Mouse (Mus musculus): Measurements from ENCODE around the gene Nedd4. TPM values are rescaled to one million over a fixed set of nuclear protein-coding genes. Genes with fewer than 3 reads are reported as not detected.

Gene Nedd4
- polyA plus RNA-seq, 1 experiment from 2014 or later = 605 TPM

DNA sequence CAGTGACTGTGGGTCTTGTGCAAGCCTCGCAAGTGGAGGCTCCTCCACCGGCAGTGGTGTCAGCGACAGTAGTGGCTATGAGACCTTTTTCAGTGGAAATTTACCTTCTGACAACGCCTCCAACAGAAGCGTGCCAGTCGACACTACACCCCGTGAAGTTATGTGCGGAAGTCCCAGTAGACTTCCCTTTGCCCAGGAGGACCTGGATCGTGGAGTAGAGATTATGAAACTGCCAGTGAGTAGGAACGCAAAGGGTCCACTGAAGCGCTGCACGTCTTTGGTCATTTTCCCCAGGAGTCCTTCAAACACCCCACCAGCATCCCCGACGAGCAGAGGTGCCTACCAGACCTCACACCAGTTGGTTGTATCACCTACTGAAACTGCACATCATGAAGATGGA is 31.7 kb downstream of the Nedd4 start:
- DNase-seq (ENCODE audit: low spot score) = no peak
- no peaks in the 10 kb centered on the region for H3K4me1 ChIP-seq
- 94% methylated on average over 14 of the region's 14 CpGs for WGBS
- no peaks in the 10 kb centered on the region for H3K27me3 ChIP-seq (ENCODE audit: low read depth, poor library complexity, severe bottlenecking)
- H3K27ac ChIP-seq (replicated peaks) = no peak overlapping the region
- H3K4me3 ChIP-seq = no peak overlapping the region
- H3K9me3 ChIP-seq (replicated peaks) = no peaks in the 10 kb centered on the region
- peaks cover 98% of the 10 kb centered on the region for H3K36me3 ChIP-seq

DNA sequence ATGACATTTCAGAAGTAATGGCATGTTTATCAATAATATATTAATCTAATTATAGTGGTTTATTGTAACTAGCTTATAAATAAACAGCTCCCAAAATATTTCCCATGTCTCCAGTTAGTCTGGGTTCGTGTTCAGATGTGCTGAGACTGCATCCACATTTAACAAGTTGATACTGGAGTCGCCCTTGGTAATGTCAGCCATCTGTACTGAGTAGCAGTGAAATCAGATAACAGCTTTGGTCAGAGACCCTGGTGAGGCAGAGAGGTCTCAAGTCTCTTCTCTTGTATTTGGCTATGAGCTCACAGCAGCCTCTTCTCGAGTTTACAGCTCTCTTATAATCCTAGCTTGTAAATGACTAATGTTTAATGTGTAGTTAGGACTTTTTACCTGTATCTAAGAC is 34.4 kb downstream of the Nedd4 start:
- DNase-seq (ENCODE audit: low spot score) = no peak
- no peak overlapping the region for H3K4me3 ChIP-seq
- H3K27me3 ChIP-seq (ENCODE audit: low read depth, poor library complexity, severe bottlenecking) = no peaks in the 10 kb centered on the region
- no peaks in the 10 kb centered on the region for H3K9me3 ChIP-seq (replicated peaks)
- peaks cover 3% of the 10 kb centered on the region; the same call in 1 of the 2 replicates for H3K4me1 ChIP-seq
- WGBS = 86% methylated on average over 3 of the region's 3 CpGs
- peaks cover 98% of the 10 kb centered on the region for H3K36me3 ChIP-seq
- H3K27ac ChIP-seq (replicated peaks) = no peak overlapping the region

DNA sequence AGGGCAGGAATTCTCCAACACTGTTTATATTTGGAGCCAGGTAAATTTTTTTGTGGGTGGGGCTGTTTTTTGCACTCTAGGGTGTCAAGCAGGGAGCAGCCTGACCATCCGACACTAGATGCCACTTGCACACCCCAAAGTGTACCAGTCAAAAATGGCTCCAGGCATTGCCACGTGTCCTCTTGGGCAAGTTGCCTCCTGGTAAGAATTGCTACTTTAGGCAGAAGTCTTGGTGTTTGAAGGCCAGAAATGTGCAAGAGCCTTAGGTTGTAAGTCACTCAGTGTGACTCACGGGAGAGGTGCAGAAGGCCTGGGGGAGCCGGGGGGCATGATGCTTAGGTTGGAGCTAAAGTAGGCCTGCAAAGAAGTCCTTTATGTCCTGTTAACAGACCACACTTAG is 35.6 kb downstream of the Nedd4 start:
- no peak for DNase-seq (ENCODE audit: low spot score)
- 91% methylated on average over 4 of the region's 4 CpGs for WGBS
- no peak overlapping the region for H3K27ac ChIP-seq (replicated peaks)
- H3K4me3 ChIP-seq = no peak overlapping the region
- peaks cover 3% of the 10 kb centered on the region; the same call in 1 of the 2 replicates for H3K4me1 ChIP-seq
- peaks cover 98% of the 10 kb centered on the region for H3K36me3 ChIP-seq
- H3K27me3 ChIP-seq (ENCODE audit: low read depth, poor library complexity, severe bottlenecking) = no peaks in the 10 kb centered on the region
- H3K9me3 ChIP-seq (replicated peaks) = no peaks in the 10 kb centered on the region

DNA sequence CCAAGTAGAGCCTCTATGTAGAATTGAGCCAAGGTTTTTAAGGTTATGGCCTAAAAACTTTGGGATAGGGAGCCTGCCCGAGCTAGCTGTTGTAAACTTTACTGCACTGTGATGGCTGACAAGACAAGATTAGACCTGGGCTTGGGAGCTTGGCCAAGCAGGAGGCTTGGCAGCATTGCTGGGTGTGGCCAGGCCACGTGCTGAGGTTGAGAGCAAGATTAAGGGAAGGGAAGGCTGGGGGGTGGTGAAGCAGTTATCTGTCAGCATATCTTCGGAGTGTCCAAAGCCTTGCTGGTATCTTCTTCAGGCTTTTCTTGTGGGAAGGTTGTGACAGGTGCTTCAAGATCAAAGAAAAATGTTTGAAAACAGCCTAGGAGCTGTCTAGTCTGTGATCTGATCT is 37.6 kb downstream of the Nedd4 start:
- DNase-seq (ENCODE audit: low spot score) = no peak
- Histone ChIP-seq H3K4me3 (no peak overlapping the region), H3K36me3 (peaks cover 98% of the 10 kb centered on the region), H3K4me1 (peaks cover 3% of the 10 kb centered on the region; the same call in 1 of the 2 replicates), H3K27me3 (ENCODE audit: low read depth, poor library complexity, severe bottlenecking) (no peaks in the 10 kb centered on the region), H3K9me3 (replicated peaks) (no peaks in the 10 kb centered on the region), H3K27ac (replicated peaks) (no peak overlapping the region)
- 86% methylated on average over 3 of the region's 3 CpGs for WGBS

DNA sequence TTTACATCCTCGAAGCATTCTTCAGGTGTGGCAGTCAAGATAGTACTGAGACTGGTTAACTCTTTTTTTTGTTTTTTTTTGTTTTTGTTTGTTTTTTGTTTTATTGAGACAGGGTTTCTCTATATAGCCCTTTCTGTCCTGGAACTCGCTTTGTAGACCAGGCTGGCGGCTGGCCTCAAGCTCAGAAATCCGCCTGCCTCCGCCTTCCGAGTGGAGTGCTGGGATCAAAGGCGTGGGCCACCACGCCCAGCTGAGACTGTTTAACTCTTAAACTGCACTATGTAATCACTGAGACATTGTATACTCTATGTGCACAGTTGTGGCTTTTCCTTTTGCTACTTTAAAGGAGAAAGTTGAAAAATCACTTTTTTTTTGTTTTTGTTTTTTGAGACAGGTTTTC is 39.3 kb downstream of the Nedd4 start:
- DNase-seq (ENCODE audit: low spot score) = no peak
- 80% methylated on average over 8 of the region's 8 CpGs for WGBS
- Histone ChIP-seq H3K9me3 (replicated peaks) (no peaks in the 10 kb centered on the region), H3K27me3 (ENCODE audit: low read depth, poor library complexity, severe bottlenecking) (no peaks in the 10 kb centered on the region), H3K4me1 (peaks cover 3% of the 10 kb centered on the region; the same call in 1 of the 2 replicates), H3K27ac (replicated peaks) (no peak overlapping the region), H3K4me3 (no peak overlapping the region), H3K36me3 (peaks cover 98% of the 10 kb centered on the region)

DNA sequence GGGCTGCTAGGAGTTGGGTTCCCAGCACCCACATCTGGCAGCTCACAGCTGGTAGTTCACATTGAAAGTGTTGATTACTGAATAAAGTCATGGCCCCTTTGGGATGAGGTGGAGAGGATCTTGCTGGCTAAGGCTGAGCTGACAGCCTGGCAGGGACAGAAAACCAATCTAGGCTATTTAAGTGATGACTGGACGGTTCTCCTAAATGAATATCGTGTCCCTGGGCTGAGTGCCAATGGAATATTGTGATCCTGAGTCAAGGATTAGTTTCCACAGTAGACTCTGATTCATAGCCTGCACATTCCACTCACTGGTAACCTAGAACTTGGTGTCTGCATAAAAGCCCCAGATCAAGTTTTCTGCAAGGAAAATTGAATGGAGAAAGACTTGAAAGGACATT is 39.9 kb downstream of the Nedd4 start:
- peaks cover 3% of the 10 kb centered on the region; the same call in 1 of the 2 replicates for H3K4me1 ChIP-seq
- H3K4me3 ChIP-seq = no peak overlapping the region
- H3K27ac ChIP-seq (replicated peaks) = no peak overlapping the region
- H3K27me3 ChIP-seq (ENCODE audit: low read depth, poor library complexity, severe bottlenecking) = no peaks in the 10 kb centered on the region
- 91% methylated on average over 2 of the region's 2 CpGs for WGBS
- peaks cover 98% of the 10 kb centered on the region for H3K36me3 ChIP-seq
- H3K9me3 ChIP-seq (replicated peaks) = no peaks in the 10 kb centered on the region
- no peak for DNase-seq (ENCODE audit: low spot score)

DNA sequence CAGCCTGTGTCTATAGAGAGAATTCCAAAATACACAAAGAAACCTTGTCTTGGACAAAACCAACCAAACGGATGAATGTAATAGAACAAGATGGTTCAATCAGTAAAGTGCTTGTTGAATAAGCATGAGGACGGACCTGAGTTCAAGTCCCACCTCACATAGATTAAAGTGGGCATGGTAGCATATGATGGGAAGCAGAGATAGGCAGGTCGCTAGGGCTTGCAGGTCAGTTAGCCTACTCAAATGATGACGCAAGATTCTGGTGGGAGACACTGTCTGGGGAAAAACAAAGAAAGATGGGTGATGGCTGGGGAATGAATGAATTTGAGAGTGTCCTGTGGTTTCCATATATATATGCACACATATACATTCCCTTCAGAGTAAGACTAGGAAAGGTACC is 41.0 kb downstream of the Nedd4 start:
- H3K4me3 ChIP-seq = no peak overlapping the region
- no peaks in the 10 kb centered on the region for H3K27me3 ChIP-seq (ENCODE audit: low read depth, poor library complexity, severe bottlenecking)
- no peak overlapping the region for H3K27ac ChIP-seq (replicated peaks)
- DNase-seq (ENCODE audit: low spot score) = no peak
- peaks cover 100% of the 10 kb centered on the region for H3K36me3 ChIP-seq
- WGBS = 95% methylated on average over 4 of the region's 4 CpGs
- H3K9me3 ChIP-seq (replicated peaks) = no peaks in the 10 kb centered on the region
- peaks cover 3% of the 10 kb centered on the region; the same call in 1 of the 2 replicates for H3K4me1 ChIP-seq

DNA sequence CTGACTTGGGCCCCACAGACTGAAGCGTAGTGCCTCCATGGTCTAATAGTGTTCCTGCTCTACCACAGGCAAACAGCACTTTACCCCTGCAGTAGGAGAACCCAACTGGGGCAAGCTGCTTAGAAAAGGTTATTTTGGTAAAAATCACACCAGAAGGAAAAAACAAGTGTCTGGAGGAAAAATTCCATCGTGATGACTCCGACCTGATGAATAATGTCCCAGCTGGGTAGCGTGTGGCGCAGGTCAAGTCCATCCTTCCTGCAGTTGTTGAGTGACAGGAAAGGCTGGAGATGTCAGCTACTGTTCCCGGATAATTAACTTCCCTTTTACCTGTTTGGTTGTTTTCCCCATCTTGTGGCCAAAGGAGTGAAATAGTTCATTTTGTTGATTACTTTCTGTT is 41.6 kb downstream of the Nedd4 start:
- no peaks in the 10 kb centered on the region for H3K9me3 ChIP-seq (replicated peaks)
- H3K4me1 ChIP-seq = peaks cover 3% of the 10 kb centered on the region; the same call in 1 of the 2 replicates
- no peaks in the 10 kb centered on the region for H3K27me3 ChIP-seq (ENCODE audit: low read depth, poor library complexity, severe bottlenecking)
- 93% methylated on average over 6 of the region's 6 CpGs for WGBS
- DNase-seq (ENCODE audit: low spot score) = no peak
- no peak overlapping the region for H3K27ac ChIP-seq (replicated peaks)
- no peak overlapping the region for H3K4me3 ChIP-seq
- peaks cover 100% of the 10 kb centered on the region for H3K36me3 ChIP-seq

DNA sequence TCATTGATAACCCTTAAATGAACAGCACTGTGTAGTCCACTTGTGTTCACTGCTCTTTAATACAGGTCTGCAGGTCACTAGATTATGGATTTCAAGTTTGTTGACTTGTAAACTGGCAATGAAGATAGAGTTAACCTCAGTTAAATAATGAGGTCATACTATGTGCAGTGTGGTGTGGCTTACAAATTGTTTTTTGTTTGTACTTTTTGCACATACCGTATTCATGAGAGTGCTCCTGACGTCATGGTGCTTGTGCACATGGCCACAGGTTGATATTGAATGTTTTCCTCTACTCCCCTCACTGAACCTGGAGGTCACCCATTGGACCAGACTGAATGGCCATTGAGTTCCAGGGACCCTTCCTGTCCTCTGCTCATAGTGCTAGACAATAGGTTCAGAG is 43.1 kb downstream of the Nedd4 start:
- no peaks in the 10 kb centered on the region for H3K4me1 ChIP-seq
- no peaks in the 10 kb centered on the region for H3K9me3 ChIP-seq (replicated peaks)
- DNase-seq (ENCODE audit: low spot score) = no peak
- H3K27ac ChIP-seq (replicated peaks) = no peak overlapping the region
- peaks cover 100% of the 10 kb centered on the region for H3K36me3 ChIP-seq
- WGBS = 93% methylated on average over 2 of the region's 2 CpGs
- no peak overlapping the region for H3K4me3 ChIP-seq
- no peaks in the 10 kb centered on the region for H3K27me3 ChIP-seq (ENCODE audit: low read depth, poor library complexity, severe bottlenecking)

DNA sequence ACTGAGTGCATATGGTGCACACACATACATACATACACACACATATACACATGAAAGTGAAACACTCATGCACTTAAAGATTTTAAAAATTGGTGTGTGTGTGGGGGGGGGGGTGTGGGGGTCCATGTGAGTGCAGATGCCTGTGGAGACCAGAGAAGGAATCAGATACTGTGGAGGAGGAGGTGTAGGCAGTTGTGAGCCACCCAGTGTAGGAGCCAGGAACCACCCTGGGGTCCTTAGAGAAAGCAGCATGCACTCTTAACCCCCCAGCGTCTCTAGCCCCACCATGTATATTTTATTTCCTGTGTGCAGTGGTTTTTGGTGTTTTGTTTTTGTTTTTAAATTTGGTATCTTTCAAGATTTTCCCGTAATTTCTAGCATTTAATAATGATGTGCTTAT is 45.9 kb downstream of the Nedd4 start:
- no peak for DNase-seq (ENCODE audit: low spot score)
- Histone ChIP-seq H3K4me3 (no peak overlapping the region), H3K27me3 (ENCODE audit: low read depth, poor library complexity, severe bottlenecking) (no peaks in the 10 kb centered on the region), H3K4me1 (no peaks in the 10 kb centered on the region), H3K27ac (replicated peaks) (no peak overlapping the region), H3K36me3 (peaks cover 100% of the 10 kb centered on the region), H3K9me3 (replicated peaks) (no peaks in the 10 kb centered on the region)
- WGBS = 92% methylated on average over 2 of the region's 2 CpGs

DNA sequence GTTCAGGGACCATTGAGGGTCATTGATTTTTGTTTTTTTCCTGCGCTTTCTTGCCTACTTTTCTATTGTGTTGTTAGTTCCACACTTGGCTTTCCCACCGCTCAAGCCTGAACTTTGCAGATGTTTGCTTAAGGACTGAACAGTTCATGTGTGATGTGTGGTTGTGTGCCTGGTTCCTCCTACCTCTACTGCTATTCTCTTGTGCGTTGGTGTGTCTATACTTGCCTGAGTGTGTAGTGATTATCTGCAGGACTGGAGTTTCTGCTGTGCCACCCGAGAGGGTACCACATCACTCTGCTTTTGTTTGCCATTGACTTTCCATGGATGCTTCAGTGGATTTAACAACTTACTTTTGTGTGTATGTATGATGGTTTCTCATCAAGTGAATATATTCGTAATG is 46.5 kb downstream of the Nedd4 start:
- H3K4me3 ChIP-seq = no peak overlapping the region
- WGBS = 92% methylated on average over 5 of the region's 5 CpGs
- H3K27ac ChIP-seq (replicated peaks) = no peak overlapping the region
- H3K4me1 ChIP-seq = no peaks in the 10 kb centered on the region
- no peak for DNase-seq (ENCODE audit: low spot score)
- no peaks in the 10 kb centered on the region for H3K27me3 ChIP-seq (ENCODE audit: low read depth, poor library complexity, severe bottlenecking)
- H3K36me3 ChIP-seq = peaks cover 100% of the 10 kb centered on the region
- no peaks in the 10 kb centered on the region for H3K9me3 ChIP-seq (replicated peaks)

DNA sequence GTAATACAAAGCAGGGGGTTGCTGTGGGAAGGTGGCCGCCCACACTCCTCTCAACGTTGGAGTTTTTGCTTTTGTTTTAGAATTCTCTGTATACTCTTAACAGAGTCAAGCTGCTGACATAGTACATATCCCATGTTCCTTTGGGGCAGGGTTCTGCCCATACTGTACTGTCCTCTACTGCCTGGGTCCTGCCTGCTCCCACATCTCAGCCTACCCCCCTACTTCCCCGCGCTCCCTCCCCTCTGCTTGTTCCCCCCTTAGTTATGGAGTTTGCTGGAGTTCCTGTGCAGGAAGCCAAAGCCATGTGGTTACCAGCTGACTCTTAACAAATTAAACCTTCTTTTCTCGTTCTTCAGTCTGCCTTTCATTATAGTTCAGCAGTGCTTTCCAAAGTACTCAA is 47.9 kb downstream of the Nedd4 start:
- 88% methylated on average over 5 of the region's 5 CpGs for WGBS
- H3K9me3 ChIP-seq (replicated peaks) = no peaks in the 10 kb centered on the region
- no peak overlapping the region for H3K27ac ChIP-seq (replicated peaks)
- H3K36me3 ChIP-seq = peaks cover 100% of the 10 kb centered on the region
- no peak for DNase-seq (ENCODE audit: low spot score)
- no peaks in the 10 kb centered on the region for H3K27me3 ChIP-seq (ENCODE audit: low read depth, poor library complexity, severe bottlenecking)
- no peaks in the 10 kb centered on the region for H3K4me1 ChIP-seq
- H3K4me3 ChIP-seq = no peak overlapping the region

DNA sequence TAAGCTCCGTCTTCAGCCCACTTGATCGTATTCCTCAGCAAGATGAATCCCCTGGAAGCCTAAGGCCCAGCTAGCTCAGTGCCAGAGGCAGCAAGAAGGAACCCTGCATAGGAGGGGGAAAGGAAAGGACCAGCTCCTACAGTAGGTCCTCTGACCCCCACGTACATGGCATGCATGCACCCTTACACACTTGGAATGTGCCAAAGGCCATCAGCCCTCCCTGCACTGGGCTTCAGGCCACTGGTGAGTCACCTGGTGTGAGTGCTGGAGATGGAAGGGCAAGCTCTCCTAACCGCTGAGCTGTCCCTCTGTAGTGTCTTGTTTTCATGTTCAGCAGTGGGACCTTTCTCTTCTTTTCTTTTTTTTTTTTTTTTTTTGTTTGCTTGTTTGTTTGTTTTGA is 52.8 kb downstream of the Nedd4 start:
- DNase-seq (ENCODE audit: low spot score) = peak; percentile 10
- no peak overlapping the region for H3K27ac ChIP-seq (replicated peaks)
- H3K36me3 ChIP-seq = peaks cover 100% of the 10 kb centered on the region
- H3K4me3 ChIP-seq = no peak overlapping the region
- 96% methylated on average over 4 of the region's 4 CpGs for WGBS
- no peaks in the 10 kb centered on the region for H3K27me3 ChIP-seq (ENCODE audit: low read depth, poor library complexity, severe bottlenecking)
- H3K4me1 ChIP-seq = no peaks in the 10 kb centered on the region
- H3K9me3 ChIP-seq (replicated peaks) = no peaks in the 10 kb centered on the region

DNA sequence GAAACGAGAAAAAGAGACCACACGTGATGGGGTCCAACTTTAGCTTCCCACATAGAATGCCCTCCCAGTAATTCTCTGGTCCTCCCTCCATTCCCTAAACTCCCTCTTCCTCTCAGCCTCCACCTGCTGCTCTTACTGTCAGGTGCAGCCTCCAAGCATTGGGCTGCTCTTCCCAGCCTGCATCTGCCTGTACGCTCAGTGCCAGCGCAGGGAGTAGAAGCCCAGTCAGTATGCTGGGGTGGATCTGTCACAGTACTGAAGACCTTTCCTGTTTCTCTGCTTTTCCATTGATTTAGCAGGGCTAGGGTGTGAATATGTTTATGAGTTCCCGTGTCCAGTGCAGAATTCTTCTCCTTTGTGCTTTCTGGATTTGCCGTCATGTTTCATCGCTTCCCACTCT is 54.1 kb downstream of the Nedd4 start:
- H3K4me3 ChIP-seq = no peak overlapping the region
- WGBS = 91% methylated on average over 7 of the region's 7 CpGs
- DNase-seq (ENCODE audit: low spot score) = no peak
- H3K27ac ChIP-seq (replicated peaks) = no peak overlapping the region
- H3K36me3 ChIP-seq = peaks cover 100% of the 10 kb centered on the region
- H3K27me3 ChIP-seq (ENCODE audit: low read depth, poor library complexity, severe bottlenecking) = no peaks in the 10 kb centered on the region
- no peaks in the 10 kb centered on the region for H3K9me3 ChIP-seq (replicated peaks)
- no peaks in the 10 kb centered on the region for H3K4me1 ChIP-seq
